ENCODE assay signal across 8 mouse cellular contexts in genomic region chr19:7068661-7069531, GRCm38 (mm10). TPM values are rescaled to one million over a fixed set of nuclear protein-coding genes. Genes with fewer than 3 reads are reported as not detected.
DNase-seq lines count a peak whose midpoint lies in the region; ATAC-seq lines count a peak whose summit lies in the region.
"Had no signal": no experiment of that assay in that cellular context is flagged by ENCODE, and none has a peak within 500 bp of the region (broad histone marks: within the 10 kb centered on the region; RNA-seq: fewer than 3 reads in every experiment).

No protein-coding gene starts in this region.

- H3K4me2 ChIP-seq in limb, embryonic 12.5 days, result peak overlapping the region; percentile 38
- H3K4me2 ChIP-seq in stomach, embryonic 16.5 days (ENCODE audit: low read depth, low read length), result peak overlapping the region; percentile 7; the same call in 1 of the 2 replicates

- peak; percentile 64 for DNase-seq in left cerebral cortex, postnatal 4 days
- DNase-seq in left cerebral cortex, postnatal 36 days (ENCODE audit: low spot score in 2 of 2), result no peak
- DNase-seq in forebrain, embryonic 10.5 days (ENCODE audit: extremely low spot score, low spot score), result peak; percentile 37
- no peak for DNase-seq in urinary bladder, adult 2 months (ENCODE audit: low spot score)
- DNase-seq in lung, postnatal 36 days, result no peak

- H3K4me3 ChIP-seq in forebrain, embryonic 10.5 days, result peak overlapping the region; percentile 15; the same call in 1 of the 2 replicates
- no peak overlapping the region for H3K4me3 ChIP-seq in limb, embryonic 12.5 days (replicated peaks)
- H3K4me3 ChIP-seq in stomach, embryonic 16.5 days (replicated peaks; ENCODE audit: low read length), result no peak overlapping the region

- no peaks in the 10 kb centered on the region for H3K36me3 ChIP-seq in forebrain, embryonic 10.5 days (replicated peaks)
- no peaks in the 10 kb centered on the region for H3K36me3 ChIP-seq in limb, embryonic 12.5 days
- no peaks in the 10 kb centered on the region for H3K36me3 ChIP-seq in stomach, embryonic 16.5 days (ENCODE audit: control insufficient read depth, insufficient read depth, low read length)

- intact Hi-C loops in left cerebral cortex, postnatal 4 days (cut with DNase I), result loop anchor here (5.0 to 10.0 kb wide), 3 partner anchors 93 to 276 kb away; partner anchors contain the start of gene Mark2
- intact Hi-C loops in left cerebral cortex, postnatal 36 days (cut with DNase I), result loop anchor here (2.0 to 10.0 kb wide), 2 partner anchors 92 to 346 kb away; partner anchors contain the start of gene 2700081O15Rik

- H3K9me3 ChIP-seq in forebrain, embryonic 10.5 days, result no peaks in the 10 kb centered on the region
- no peaks in the 10 kb centered on the region for H3K9me3 ChIP-seq in limb, embryonic 12.5 days
- H3K9me3 ChIP-seq in stomach, embryonic 16.5 days (replicated peaks; ENCODE audit: control insufficient read depth, low read length), result no peaks in the 10 kb centered on the region

- ATAC-seq in limb, embryonic 12.5 days (ENCODE audit: insufficient number of reproducible peaks, insufficient read depth, low FRiP score, low TSS enrichment, low read depth), result no peak
- no peak for ATAC-seq in stomach, embryonic 16.5 days (ENCODE audit: insufficient read depth, low FRiP score)

- H3K27ac ChIP-seq in forebrain, embryonic 10.5 days, result peak overlapping the region; percentile 83
- peak overlapping the region; percentile 56; the same call in 1 of the 2 replicates for H3K27ac ChIP-seq in limb, embryonic 12.5 days
- H3K27ac ChIP-seq in stomach, embryonic 16.5 days (ENCODE audit: low read length), result no peak overlapping the region

- WGBS in forebrain, embryonic 10.5 days, result 39% methylated on average over 11 of the region's 11 CpGs
- WGBS in limb, embryonic 12.5 days, result 43% methylated on average over 11 of the region's 11 CpGs
- 69% methylated on average over 11 of the region's 11 CpGs for WGBS in stomach, embryonic 16.5 days

- H3K9ac ChIP-seq in limb, embryonic 12.5 days (replicated peaks), result peak overlapping the region; percentile 31; the same call in 1 of the 2 replicates
- no peak overlapping the region; the same call in 1 of the 2 replicates for H3K9ac ChIP-seq in stomach, embryonic 16.5 days (ENCODE audit: low read length)

- H3K27me3 ChIP-seq in forebrain, embryonic 10.5 days (ENCODE audit: poor library complexity, severe bottlenecking), result peaks cover 83% of the 10 kb centered on the region
- peaks cover 62% of the 10 kb centered on the region for H3K27me3 ChIP-seq in limb, embryonic 12.5 days
- H3K27me3 ChIP-seq in stomach, embryonic 16.5 days (ENCODE audit: control insufficient read depth, insufficient read depth, low read length), result 0 out of 2 replicates have a peak, but pooled peaks cover 4% of the 10 kb centered on the region

- H3K4me1 ChIP-seq in forebrain, embryonic 10.5 days, result peaks cover 94% of the 10 kb centered on the region
- H3K4me1 ChIP-seq in limb, embryonic 12.5 days (replicated peaks), result peaks cover 58% of the 10 kb centered on the region
- peaks cover 32% of the 10 kb centered on the region for H3K4me1 ChIP-seq in stomach, embryonic 16.5 days (ENCODE audit: control insufficient read depth, insufficient read depth, low read length)

RNA-seq across cellular contexts. Expression of gene Macrod1, which starts 12.3 kb away (rescaled TPM):
- total RNA-seq in left cerebral cortex, postnatal 4 days (2021), result 1 to 10 TPM; 5.5 to 6.3 TPM
- total RNA-seq in left cerebral cortex, postnatal 36 days (2021), result 10 to 100 TPM; 14.1 to 17.6 TPM
- polyA plus RNA-seq in forebrain, embryonic 10.5 days (2016; fragmentation: Nextera tagmentation; extraction: Ambion mirVana), result 3.7 and 3.9 TPM in 2 replicates
- polyA plus RNA-seq in limb, embryonic 12.5 days (2016; fragmentation: Nextera tagmentation; extraction: Ambion mirVana), result 12.3 and 13.2 TPM in 2 replicates
- polyA plus RNA-seq in stomach, embryonic 16.5 days (2015; fragmentation: Nextera tagmentation; extraction: Ambion mirVana), result 10.0 and 14.0 TPM in 2 replicates
- 23.7 and 26.2 TPM in 2 replicates for polyA plus RNA-seq in urinary bladder, adult 2 months (2012; rRNA removed)

RNA-seq across cellular contexts. Expression of gene Stip1, which starts 29.1 kb away (rescaled TPM):
- 100 to 1,000 TPM; 127 to 130 TPM for total RNA-seq in left cerebral cortex, postnatal 4 days (2021)
- total RNA-seq in left cerebral cortex, postnatal 36 days (2021), result 100 to 1,000 TPM; 179 to 201 TPM
- polyA plus RNA-seq in forebrain, embryonic 10.5 days (2016; fragmentation: Nextera tagmentation; extraction: Ambion mirVana), result 456 and 486 TPM in 2 replicates
- 292 and 312 TPM in 2 replicates for polyA plus RNA-seq in limb, embryonic 12.5 days (2016; fragmentation: Nextera tagmentation; extraction: Ambion mirVana)
- 198 and 202 TPM in 2 replicates for polyA plus RNA-seq in stomach, embryonic 16.5 days (2015; fragmentation: Nextera tagmentation; extraction: Ambion mirVana)
- 82.9 and 85.9 TPM in 2 replicates for polyA plus RNA-seq in urinary bladder, adult 2 months (2012; rRNA removed)

RNA-seq across cellular contexts. Expression of gene Flrt1, which starts 36.6 kb away (rescaled TPM):
- 10 to 100 TPM; 22.4 to 23.5 TPM for total RNA-seq in left cerebral cortex, postnatal 4 days (2021)
- total RNA-seq in left cerebral cortex, postnatal 36 days (2021), result 10 to 100 TPM; 36.2 to 41.7 TPM
- 4.0 and 4.8 TPM in 2 replicates for polyA plus RNA-seq in forebrain, embryonic 10.5 days (2016; fragmentation: Nextera tagmentation; extraction: Ambion mirVana)
- 3.5 and 4.4 TPM in 2 replicates for polyA plus RNA-seq in limb, embryonic 12.5 days (2016; fragmentation: Nextera tagmentation; extraction: Ambion mirVana)
- polyA plus RNA-seq in stomach, embryonic 16.5 days (2015; fragmentation: Nextera tagmentation; extraction: Ambion mirVana), result 3.4 and 3.6 TPM in 2 replicates
- 0.37 and 0.66 TPM in 2 replicates for polyA plus RNA-seq in urinary bladder, adult 2 months (2012; rRNA removed)
- polyA plus RNA-seq: erythroblast, embryonic 14.5 days had no signal

RNA-seq across cellular contexts. Expression of gene Fermt3, which starts 49.6 kb away (rescaled TPM):
- total RNA-seq in left cerebral cortex, postnatal 4 days (2021), result 1 to 10 TPM; 3.2 to 3.4 TPM
- total RNA-seq in left cerebral cortex, postnatal 36 days (2021), result 1 to 10 TPM; 3.7 to 4.9 TPM
- 8.8 TPM in 2 replicates for polyA plus RNA-seq in forebrain, embryonic 10.5 days (2016; fragmentation: Nextera tagmentation; extraction: Ambion mirVana)
- polyA plus RNA-seq in limb, embryonic 12.5 days (2016; fragmentation: Nextera tagmentation; extraction: Ambion mirVana), result 7.1 and 7.8 TPM in 2 replicates
- polyA plus RNA-seq in stomach, embryonic 16.5 days (2015; fragmentation: Nextera tagmentation; extraction: Ambion mirVana), result 17.3 and 18.4 TPM in 2 replicates
- 13.9 and 15.7 TPM in 2 replicates for polyA plus RNA-seq in urinary bladder, adult 2 months (2012; rRNA removed)

Comparison
In these comparisons a context has a peak if more than half of its experiments do, and no peak if none do; other contexts are left out.
1. DNase-seq: peak in left cerebral cortex, postnatal 4 days (single experiment) and forebrain, embryonic 10.5 days (single experiment); none in left cerebral cortex, postnatal 36 days (0 of 2), urinary bladder, adult 2 months (single experiment) and lung, postnatal 36 days (single experiment).